Mouse (Mus musculus) kidney, adult 2 months (tissue): ENCODE measurements around the gene Zfp273.

Experiments used
- CTCF ChIP-seq: fragments of 200-500 bp; conservative IDR thresholded peaks from 2 replicates; pipeline ENCODE4 v1.5.1; 2011; ENCODE audit warnings: low read depth, mild to moderate bottlenecking, control low read depth, low read length, moderate library complexity, mixed read lengths; ENCODE audit not compliant: insufficient read depth, insufficient read length
- POLR2A ChIP-seq: fragments of 200-500 bp; IDR thresholded peaks from one replicate; pipeline ENCODE4 v1.6.1; 2011; ENCODE audit warnings: low read depth, low read length, control low read depth

- no peak for TF ChIP-seq CTCF
- TF ChIP-seq POLR2A, result no peak
Observed at GRCm38 (mm10) chr13:67779265-67780221, 34.0 kb upstream of the Zfp273 start, which contains the start of gene Zfp493.
